Mouse (Mus musculus): ENCODE results near the gene Rab11fip5. TPM values are rescaled to one million over a fixed set of nuclear protein-coding genes. Genes with fewer than 3 reads are reported as not detected.
A peak's percentile ranks its signal among the peaks of the same experiment; 100 is the strongest.

Gene Rab11fip5
- polyA plus RNA-seq, 1 experiment from 2014 or later: 42.1 TPM

GRCm38 (mm10) chr6:85358877-85359276, 15.6 kb downstream of the Rab11fip5 start:
- Histone ChIP-seq H3K27ac (ENCODE audit: low read length) (peak overlapping the region; percentile 86), H3K36me3 (ENCODE audit: control insufficient read depth, insufficient read depth) (no peaks in the 10 kb centered on the region)

DNA sequence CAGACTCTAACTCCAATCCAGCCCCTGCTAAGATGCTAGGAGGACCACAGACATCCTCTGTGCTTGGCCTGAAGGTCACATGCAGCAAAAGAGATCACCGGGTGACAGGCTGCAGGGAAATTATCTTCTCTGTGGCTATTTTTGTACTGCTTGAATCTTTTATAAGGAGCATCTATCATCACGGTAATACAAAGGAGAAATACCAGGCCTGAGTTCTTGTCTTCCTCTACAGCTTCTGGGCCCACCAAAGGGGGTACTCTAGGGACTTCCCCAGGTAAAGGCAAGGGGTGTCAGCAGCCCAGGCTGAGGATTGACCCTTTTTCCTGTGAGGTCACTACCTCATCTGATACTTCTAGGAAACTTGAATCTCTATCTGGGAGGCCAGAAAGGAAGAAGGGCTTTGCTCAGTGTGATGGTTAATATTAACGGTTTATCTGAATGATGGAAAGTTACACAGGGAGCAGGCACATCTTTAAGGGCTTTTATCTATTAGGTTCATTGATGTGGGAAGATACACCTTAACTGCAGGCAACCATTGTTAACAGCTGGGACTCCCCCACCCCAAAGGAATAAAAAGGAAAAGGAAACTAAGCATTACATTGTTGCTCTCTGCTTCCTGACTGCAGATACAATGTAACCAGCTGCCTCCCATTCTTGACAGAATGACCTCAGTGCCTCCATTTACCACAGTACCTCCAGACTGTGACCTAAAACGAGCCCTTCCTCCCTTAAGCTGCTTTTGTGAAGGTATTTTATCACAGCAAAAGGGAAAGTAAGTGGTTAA, 17.6 kb downstream of the Rab11fip5 start:
- H3K27me3 ChIP-seq (ENCODE audit: control insufficient read depth, insufficient read depth, low read length): no peaks in the 10 kb centered on the region
- no peak overlapping the region for H3K4me3 ChIP-seq (ENCODE audit: low read length)
- 17% methylated on average over 4 of the region's 4 CpGs for WGBS
- H3K9me3 ChIP-seq (replicated peaks; ENCODE audit: control insufficient read depth, low read length): no peaks in the 10 kb centered on the region
- H3K4me2 ChIP-seq (ENCODE audit: low read depth, low read length): peak overlapping the region; percentile 49
- H3K4me1 ChIP-seq (ENCODE audit: control insufficient read depth, insufficient read depth, low read length): peaks cover 32% of the 10 kb centered on the region
- H3K9ac ChIP-seq (ENCODE audit: low read length): peak overlapping the region; percentile 43
- peak; percentile 31 for ATAC-seq (replicated peaks; ENCODE audit: extremely low read depth, insufficient read depth, low FRiP score)
- no peaks in the 10 kb centered on the region for H3K36me3 ChIP-seq (ENCODE audit: control insufficient read depth, insufficient read depth)
- peak overlapping the region; percentile 86 for H3K27ac ChIP-seq (ENCODE audit: low read length)

More at GRCm38 (mm10) chr6:85358877-85359276, 15.6 kb downstream of the Rab11fip5 start:
- Histone ChIP-seq H3K9me3 (replicated peaks; ENCODE audit: control insufficient read depth, low read length) (no peaks in the 10 kb centered on the region), H3K4me2 (ENCODE audit: low read depth, low read length) (no peak overlapping the region), H3K4me1 (ENCODE audit: control insufficient read depth, insufficient read depth, low read length) (peaks cover 44% of the 10 kb centered on the region), H3K9ac (ENCODE audit: low read length) (no peak overlapping the region), H3K4me3 (ENCODE audit: low read length) (no peak overlapping the region), H3K27me3 (ENCODE audit: control insufficient read depth, insufficient read depth, low read length) (no peaks in the 10 kb centered on the region)
- 89% methylated on average over 1 of the region's 1 CpGs for WGBS
- no peak for ATAC-seq (replicated peaks; ENCODE audit: extremely low read depth, insufficient read depth, low FRiP score)

- no peak overlapping the region for H3K4me3 ChIP-seq (ENCODE audit: low read length)
- H3K4me2 ChIP-seq (ENCODE audit: low read depth, low read length): no peak overlapping the region
- H3K27ac ChIP-seq (ENCODE audit: low read length): peak overlapping the region; percentile 86
- no peaks in the 10 kb centered on the region for H3K27me3 ChIP-seq (ENCODE audit: control insufficient read depth, insufficient read depth, low read length)
- no peak overlapping the region; the same call in 1 of the 2 replicates for H3K9ac ChIP-seq (ENCODE audit: low read length)
- no peak for ATAC-seq (replicated peaks; ENCODE audit: extremely low read depth, insufficient read depth, low FRiP score)
- no peaks in the 10 kb centered on the region for H3K9me3 ChIP-seq (replicated peaks; ENCODE audit: control insufficient read depth, low read length)
- no peaks in the 10 kb centered on the region for H3K36me3 ChIP-seq (ENCODE audit: control insufficient read depth, insufficient read depth)
- peaks cover 28% of the 10 kb centered on the region for H3K4me1 ChIP-seq (ENCODE audit: control insufficient read depth, insufficient read depth, low read length)
- 86% methylated on average over 2 of the region's 2 CpGs for WGBS
Observed at GRCm38 (mm10) chr6:85355753-85356152, 18.7 kb downstream of the Rab11fip5 start.

DNA sequence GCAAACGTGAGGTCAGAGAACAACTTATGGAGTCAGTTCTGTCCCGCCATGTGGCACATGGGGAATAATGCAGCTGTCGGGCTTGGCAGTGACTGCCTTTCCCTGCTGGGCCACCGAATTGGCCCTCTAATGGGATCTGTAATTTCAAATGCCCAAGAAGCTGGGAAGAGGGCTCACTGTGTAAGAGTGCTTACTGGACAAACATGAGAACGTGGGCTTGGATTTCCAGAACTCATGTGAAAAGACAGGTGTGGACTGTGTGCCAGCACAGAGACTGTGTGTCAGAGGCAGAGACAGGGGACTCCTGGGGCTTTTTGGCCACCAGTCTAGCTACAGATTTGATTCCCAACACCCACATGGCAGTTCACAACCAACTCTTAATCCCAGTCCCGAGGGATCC, 19.7 kb downstream of the Rab11fip5 start:
- Histone ChIP-seq H3K27ac (ENCODE audit: low read length) (peak overlapping the region; percentile 31; the same call in 1 of the 2 replicates), H3K27me3 (ENCODE audit: control insufficient read depth, insufficient read depth, low read length) (no peaks in the 10 kb centered on the region), H3K36me3 (ENCODE audit: control insufficient read depth, insufficient read depth) (no peaks in the 10 kb centered on the region), H3K9ac (ENCODE audit: low read length) (no peak overlapping the region), H3K4me3 (ENCODE audit: low read length) (no peak overlapping the region), H3K4me1 (ENCODE audit: control insufficient read depth, insufficient read depth, low read length) (peaks cover 33% of the 10 kb centered on the region), H3K4me2 (ENCODE audit: low read depth, low read length) (no peak overlapping the region), H3K9me3 (replicated peaks; ENCODE audit: control insufficient read depth, low read length) (no peaks in the 10 kb centered on the region)
- ATAC-seq (replicated peaks; ENCODE audit: extremely low read depth, insufficient read depth, low FRiP score): no peak
- 72% methylated on average over 6 of the region's 6 CpGs for WGBS

- no peaks in the 10 kb centered on the region for H3K36me3 ChIP-seq (ENCODE audit: control insufficient read depth, insufficient read depth)
- H3K9me3 ChIP-seq (replicated peaks; ENCODE audit: control insufficient read depth, low read length): no peaks in the 10 kb centered on the region
- WGBS: 67% methylated on average over 3 of the region's 3 CpGs
- H3K4me1 ChIP-seq (ENCODE audit: control insufficient read depth, insufficient read depth, low read length): peaks cover 42% of the 10 kb centered on the region
- no peaks in the 10 kb centered on the region for H3K27me3 ChIP-seq (ENCODE audit: control insufficient read depth, insufficient read depth, low read length)
- no peak overlapping the region for H3K9ac ChIP-seq (ENCODE audit: low read length)
- H3K27ac ChIP-seq (ENCODE audit: low read length): no peak overlapping the region
- no peak for ATAC-seq (replicated peaks; ENCODE audit: extremely low read depth, insufficient read depth, low FRiP score)
- no peak overlapping the region for H3K4me2 ChIP-seq (ENCODE audit: low read depth, low read length)
- no peak overlapping the region for H3K4me3 ChIP-seq (ENCODE audit: low read length)
Observed at GRCm38 (mm10) chr6:85353706-85354105, 20.7 kb downstream of the Rab11fip5 start.

GRCm38 (mm10) chr6:85350157-85350556, 24.3 kb downstream of the Rab11fip5 start:
- no peak for ATAC-seq (replicated peaks; ENCODE audit: extremely low read depth, insufficient read depth, low FRiP score)
- H3K4me3 ChIP-seq (ENCODE audit: low read length): no peak overlapping the region
- 74% methylated on average over 1 of the region's 1 CpGs for WGBS
- H3K27ac ChIP-seq (ENCODE audit: low read length): no peak overlapping the region
- peaks cover 18% of the 10 kb centered on the region for H3K4me1 ChIP-seq (ENCODE audit: control insufficient read depth, insufficient read depth, low read length)
- peaks cover 14% of the 10 kb centered on the region; the same call in 1 of the 2 replicates for H3K36me3 ChIP-seq (ENCODE audit: control insufficient read depth, insufficient read depth)
- no peak overlapping the region for H3K4me2 ChIP-seq (ENCODE audit: low read depth, low read length)
- no peaks in the 10 kb centered on the region for H3K9me3 ChIP-seq (replicated peaks; ENCODE audit: control insufficient read depth, low read length)
- H3K27me3 ChIP-seq (ENCODE audit: control insufficient read depth, insufficient read depth, low read length): no peaks in the 10 kb centered on the region
- H3K9ac ChIP-seq (ENCODE audit: low read length): no peak overlapping the region

DNA sequence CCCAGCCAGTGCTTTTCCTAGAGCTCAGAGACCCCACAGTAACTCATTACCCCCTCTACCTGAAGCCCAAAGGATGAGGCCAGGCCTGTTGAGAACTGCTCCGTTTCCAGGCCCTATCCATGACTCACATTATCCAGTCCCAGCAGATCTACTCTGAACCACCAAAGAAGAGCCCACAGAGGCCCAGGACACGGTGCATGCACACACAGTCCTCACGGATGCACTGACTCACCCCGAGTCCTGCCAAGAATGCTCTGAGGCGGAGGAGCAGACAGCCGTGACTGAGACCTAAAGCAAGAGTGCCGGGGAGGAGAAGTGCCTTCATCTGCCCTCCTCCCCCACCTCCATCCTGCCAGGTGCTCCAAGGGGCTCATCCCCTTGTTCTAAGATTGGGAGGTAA, 25.2 kb downstream of the Rab11fip5 start:
- Histone ChIP-seq H3K9ac (ENCODE audit: low read length) (peak overlapping the region; percentile 26), H3K9me3 (replicated peaks; ENCODE audit: control insufficient read depth, low read length) (no peaks in the 10 kb centered on the region), H3K27ac (ENCODE audit: low read length) (peak overlapping the region; percentile 56), H3K4me2 (ENCODE audit: low read depth, low read length) (no peak overlapping the region), H3K27me3 (ENCODE audit: control insufficient read depth, insufficient read depth, low read length) (no peaks in the 10 kb centered on the region), H3K36me3 (ENCODE audit: control insufficient read depth, insufficient read depth) (peaks cover 14% of the 10 kb centered on the region; the same call in 1 of the 2 replicates), H3K4me3 (ENCODE audit: low read length) (no peak overlapping the region), H3K4me1 (ENCODE audit: control insufficient read depth, insufficient read depth, low read length) (peaks cover 18% of the 10 kb centered on the region)
- no peak for ATAC-seq (replicated peaks; ENCODE audit: extremely low read depth, insufficient read depth, low FRiP score)
- 39% methylated on average over 7 of the region's 7 CpGs for WGBS

DNA sequence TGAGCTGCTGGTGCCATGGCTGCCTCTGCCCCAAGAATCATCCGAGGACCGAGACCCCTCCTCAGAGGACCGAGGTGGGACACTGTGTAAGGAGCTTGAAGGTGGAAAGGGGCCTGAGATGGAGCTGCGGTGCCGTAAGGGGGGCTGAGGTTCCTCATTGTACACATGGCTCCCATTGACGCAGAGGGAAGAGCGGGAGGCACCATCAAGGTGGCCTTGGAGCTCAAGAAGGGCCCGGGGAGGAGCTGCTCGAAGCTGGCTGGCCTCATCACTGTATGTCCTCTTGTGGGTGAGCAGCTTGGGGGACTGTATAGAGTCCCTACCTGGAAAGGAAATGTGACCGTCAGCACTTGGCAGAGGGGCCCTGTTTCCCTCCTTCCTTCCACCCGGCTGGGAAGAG, 26.3 kb downstream of the Rab11fip5 start:
- WGBS: 87% methylated on average over 11 of the region's 11 CpGs
- peaks cover 14% of the 10 kb centered on the region; the same call in 1 of the 2 replicates for H3K36me3 ChIP-seq (ENCODE audit: control insufficient read depth, insufficient read depth)
- H3K4me3 ChIP-seq (ENCODE audit: low read length): no peak overlapping the region
- no peak overlapping the region for H3K9ac ChIP-seq (ENCODE audit: low read length)
- no peak for ATAC-seq (replicated peaks; ENCODE audit: extremely low read depth, insufficient read depth, low FRiP score)
- H3K27me3 ChIP-seq (ENCODE audit: control insufficient read depth, insufficient read depth, low read length): no peaks in the 10 kb centered on the region
- H3K4me1 ChIP-seq (ENCODE audit: control insufficient read depth, insufficient read depth, low read length): peaks cover 18% of the 10 kb centered on the region
- no peak overlapping the region for H3K4me2 ChIP-seq (ENCODE audit: low read depth, low read length)
- no peak overlapping the region for H3K27ac ChIP-seq (ENCODE audit: low read length)
- no peaks in the 10 kb centered on the region for H3K9me3 ChIP-seq (replicated peaks; ENCODE audit: control insufficient read depth, low read length)

DNA sequence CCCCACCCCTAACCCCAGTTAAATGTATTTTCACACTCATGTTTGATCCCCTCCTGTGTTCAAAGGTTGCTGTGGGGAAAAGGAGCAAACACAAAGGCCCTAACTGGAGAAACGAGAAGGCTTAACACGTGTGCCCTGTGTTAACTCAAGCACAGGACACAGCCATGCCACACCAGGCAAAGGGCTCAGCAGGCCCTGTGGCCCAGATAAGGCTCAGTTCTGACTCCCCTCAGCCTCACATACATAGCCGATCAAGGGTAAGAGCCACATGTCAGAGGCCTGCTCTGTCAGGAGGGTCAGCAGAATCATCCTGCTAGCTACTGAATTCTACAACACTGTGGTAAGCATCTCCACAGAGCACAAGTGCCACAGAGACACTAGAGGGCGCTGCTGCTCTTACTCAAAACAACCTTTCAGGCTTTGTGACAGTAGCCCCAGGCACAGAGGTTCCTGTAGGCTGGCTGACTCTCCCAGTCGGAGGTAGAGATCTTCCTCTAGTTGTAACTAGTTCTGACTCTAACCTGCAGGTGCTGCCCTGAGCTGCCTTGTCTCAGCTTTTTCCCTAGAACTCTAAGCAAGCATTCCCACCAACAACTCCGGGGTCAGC, 28.3 kb downstream of the Rab11fip5 start:
- H3K4me2 ChIP-seq (ENCODE audit: low read depth, low read length): no peak overlapping the region
- peak overlapping the region; percentile 10; the same call in 1 of the 2 replicates for H3K27ac ChIP-seq (ENCODE audit: low read length)
- peak; percentile 78 for ATAC-seq (replicated peaks; ENCODE audit: extremely low read depth, insufficient read depth, low FRiP score)
- peaks cover 18% of the 10 kb centered on the region for H3K4me1 ChIP-seq (ENCODE audit: control insufficient read depth, insufficient read depth, low read length)
- H3K36me3 ChIP-seq (ENCODE audit: control insufficient read depth, insufficient read depth): peaks cover 15% of the 10 kb centered on the region; the same call in 1 of the 2 replicates
- H3K4me3 ChIP-seq (ENCODE audit: low read length): no peak overlapping the region
- H3K9ac ChIP-seq (ENCODE audit: low read length): 0 out of 2 replicates have a peak overlapping the region, but pooled peaks have one; percentile 9
- no peaks in the 10 kb centered on the region for H3K27me3 ChIP-seq (ENCODE audit: control insufficient read depth, insufficient read depth, low read length)
- WGBS: 41% methylated on average over 6 of the region's 6 CpGs
- H3K9me3 ChIP-seq (replicated peaks; ENCODE audit: control insufficient read depth, low read length): no peaks in the 10 kb centered on the region
